Mouse (Mus musculus) liver, adult (tissue): ENCODE results near the gene Gm49387.

Experiments
- GATA4 ChIP-seq: IDR thresholded peaks from 2 replicates; pipeline ENCODE4 v1.6.1; 2014; ENCODE audit warnings: mild to moderate bottlenecking, low read length; ENCODE audit not compliant: insufficient replicate concordance

Gene Gm49387

DNA sequence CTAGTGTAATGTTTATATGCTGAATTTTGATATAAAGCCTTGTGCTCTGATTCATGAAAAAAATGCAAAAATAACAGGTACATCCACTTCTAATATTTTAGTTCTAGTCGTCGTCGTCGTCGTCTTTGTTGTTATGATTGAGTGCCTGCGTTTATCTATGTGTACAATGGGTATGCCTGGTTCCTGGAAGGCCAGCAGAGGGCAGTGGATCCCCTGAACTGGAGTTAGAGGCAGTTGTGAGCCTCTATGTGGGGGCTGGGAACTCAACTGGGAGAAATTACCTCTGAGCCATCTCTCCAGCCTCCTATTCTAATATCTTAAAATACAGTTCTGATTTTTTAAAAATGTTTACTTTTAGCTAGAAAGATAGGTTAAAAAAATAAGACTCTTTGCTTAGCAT, 35.2 kb downstream of the Gm49387 start:
- no peak for TF ChIP-seq GATA4

DNA sequence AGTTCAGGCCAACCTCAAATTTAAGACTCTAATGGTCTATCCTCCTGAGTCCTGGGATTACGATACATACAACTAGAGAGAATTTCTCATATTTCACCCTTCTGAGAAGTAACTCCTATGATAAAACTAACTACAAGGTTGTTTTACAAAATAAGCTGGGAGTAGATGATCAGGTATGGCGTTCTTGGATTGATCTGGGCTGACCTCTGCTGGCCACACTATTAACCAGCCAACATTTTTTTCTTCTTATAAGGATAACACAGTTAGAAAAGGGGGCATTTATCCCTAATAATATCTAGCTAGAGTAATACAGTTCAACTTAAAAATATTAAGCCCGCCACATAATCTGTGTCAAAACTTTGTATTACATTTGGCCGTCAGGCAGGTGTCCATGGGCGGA, 35.8 kb downstream of the Gm49387 start:
- TF ChIP-seq GATA4 = no peak

DNA sequence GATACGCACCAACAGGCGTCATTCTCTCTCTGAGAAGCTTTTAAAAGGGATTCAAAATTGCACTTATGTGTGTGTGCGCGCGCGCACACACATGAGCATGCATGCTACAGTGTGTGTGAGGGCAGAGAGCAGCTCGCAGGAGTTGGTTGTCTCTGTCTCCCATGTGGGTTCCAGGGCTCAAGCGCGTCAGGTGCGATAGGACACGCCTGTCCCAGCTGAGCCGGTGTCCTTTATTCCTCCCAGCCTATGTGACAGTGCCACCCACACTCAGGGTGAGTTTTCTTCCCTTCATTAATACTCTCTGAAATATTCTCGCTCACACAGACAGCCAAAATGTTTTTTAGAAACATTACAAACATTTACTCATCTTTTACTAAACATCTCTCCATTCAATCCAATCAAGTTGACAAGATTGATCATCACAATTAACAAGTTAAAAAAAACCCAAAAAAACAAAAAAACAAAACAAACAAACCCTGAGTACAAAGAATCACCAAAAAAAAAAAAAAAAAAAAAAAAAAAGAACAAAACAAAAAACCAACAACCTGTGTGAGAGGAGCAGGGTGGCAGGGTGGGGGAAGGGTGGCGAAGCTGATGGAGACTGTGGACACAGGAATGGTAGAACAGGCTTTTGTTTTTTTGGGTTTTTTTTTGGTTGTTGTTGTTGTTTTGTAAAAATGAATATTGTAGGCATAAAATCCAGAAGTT, 38.6 kb downstream of the Gm49387 start:
- no peak for TF ChIP-seq GATA4

DNA sequence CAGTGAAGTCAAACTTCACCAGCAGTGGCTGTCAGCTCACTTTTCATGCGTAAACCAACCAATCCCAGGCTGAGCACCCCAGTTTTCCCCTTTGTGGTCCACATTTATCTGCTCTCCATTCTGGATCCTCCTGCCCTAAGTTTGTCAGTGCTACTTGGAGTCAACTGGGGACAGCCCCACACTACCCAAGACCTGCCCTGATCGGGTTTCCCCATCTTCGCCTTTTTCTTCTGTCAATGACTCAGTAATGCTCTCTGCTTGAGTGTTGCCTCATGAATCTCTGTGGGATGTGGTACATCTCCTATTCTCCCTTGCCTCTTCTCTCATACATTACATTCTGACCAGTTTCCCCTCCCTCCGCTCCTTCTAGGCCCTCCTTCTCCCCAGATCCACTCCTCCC, 43.2 kb downstream of the Gm49387 start:
- TF ChIP-seq GATA4 = no peak

DNA sequence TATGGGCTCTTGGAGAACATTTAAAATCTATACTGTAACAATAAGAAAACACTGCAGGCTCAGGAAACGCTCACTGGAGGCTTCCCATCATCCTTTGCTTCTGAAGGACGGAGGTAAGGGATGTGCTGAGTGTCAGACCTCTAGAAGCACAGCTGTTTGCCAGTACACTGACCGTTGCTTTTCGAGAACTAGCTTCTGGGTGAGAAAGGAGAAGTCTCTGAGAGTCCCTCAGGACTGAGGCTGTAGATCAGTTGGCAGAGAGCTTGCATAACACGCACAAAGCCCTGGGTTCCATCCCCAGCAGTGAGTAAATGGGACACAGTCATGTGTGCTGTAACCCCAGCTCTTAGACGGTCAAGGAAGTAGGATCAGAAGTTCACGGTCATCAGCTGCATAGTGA, 44.3 kb downstream of the Gm49387 start:
- TF ChIP-seq GATA4 = no peak

DNA sequence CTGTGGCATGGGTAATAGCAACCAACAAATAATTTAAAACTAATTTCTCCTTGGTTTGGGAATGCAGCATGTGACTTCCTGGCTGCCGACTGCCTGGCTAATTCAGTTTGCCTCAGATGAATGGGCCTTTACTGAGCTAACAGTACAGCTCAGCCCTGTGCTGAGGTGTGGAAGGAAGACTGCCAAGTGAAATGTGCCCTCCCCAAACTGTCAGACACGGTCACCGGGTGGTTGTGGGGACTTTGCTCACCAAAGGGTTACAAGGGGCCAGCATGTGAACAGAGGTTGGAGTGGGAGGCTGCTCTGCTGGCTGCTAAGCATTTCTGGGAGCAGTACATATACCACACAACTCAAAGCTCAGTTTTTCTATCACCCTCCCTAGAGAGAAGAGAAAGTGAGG, 46.0 kb downstream of the Gm49387 start:
- no peak for TF ChIP-seq GATA4

DNA sequence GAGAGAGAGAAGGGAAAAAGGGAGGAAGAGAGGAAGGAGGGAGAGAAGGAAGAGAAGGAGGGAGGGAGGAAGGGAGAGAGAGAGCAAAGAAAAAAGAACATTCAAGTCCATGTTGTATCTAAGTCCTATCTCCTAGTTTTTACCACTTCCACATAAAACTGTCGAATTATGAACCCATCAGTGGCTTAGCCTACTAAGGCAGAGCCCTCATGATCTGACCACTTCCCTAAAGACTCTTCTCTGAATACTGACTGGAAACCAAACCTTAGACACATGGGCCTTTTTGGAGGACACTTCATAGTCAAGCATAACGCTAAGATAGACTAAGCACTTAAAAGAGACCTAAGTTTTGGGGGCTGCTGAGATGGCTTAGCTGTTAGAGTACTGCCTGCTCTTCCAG, 47.6 kb downstream of the Gm49387 start:
- TF ChIP-seq GATA4 = no peak

DNA sequence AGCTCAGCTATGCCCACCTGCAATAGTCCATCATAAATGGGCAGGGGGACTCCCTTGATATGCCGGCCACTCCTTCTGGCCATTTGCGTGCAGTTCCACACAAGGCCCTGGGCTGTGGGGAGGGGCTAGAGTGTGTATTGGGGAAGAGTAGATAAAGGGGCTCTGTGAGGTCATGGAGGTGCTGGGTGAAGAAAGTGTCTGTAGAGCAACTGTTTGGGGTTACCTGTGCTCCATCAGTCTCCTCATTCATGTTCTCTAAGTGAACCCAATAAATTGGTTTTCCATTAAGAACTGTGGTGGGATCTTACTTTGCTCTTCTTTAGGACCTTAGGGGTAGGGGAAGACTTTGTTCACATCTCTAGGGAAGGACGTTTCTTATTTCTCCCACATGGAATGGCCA, 49.4 kb downstream of the Gm49387 start, which contains the start of gene Colq:
Colq (minus strand) TSS at position 101 of the 400 bp plus-strand sequence.
- TF ChIP-seq GATA4 = no peak

DNA sequence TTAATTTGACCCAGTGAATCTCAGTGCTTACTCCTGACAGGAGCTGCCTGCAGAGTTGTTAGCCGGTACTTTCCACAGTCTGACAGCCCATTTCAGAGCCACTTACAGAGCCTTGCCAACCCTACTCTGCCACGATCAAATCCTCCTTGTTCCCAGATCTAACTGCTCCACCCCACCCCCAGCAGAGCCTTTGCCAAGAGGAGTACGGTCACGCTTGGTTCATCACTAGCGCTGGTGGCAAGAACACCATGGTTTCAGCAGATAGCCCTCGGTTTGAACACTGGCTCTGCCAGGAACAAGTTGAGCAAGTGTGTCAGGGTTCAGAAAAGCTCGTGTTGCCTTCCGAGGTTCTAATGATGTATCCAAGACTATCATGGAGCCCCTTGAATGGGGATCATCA, 54.2 kb downstream of the Gm49387 start:
- TF ChIP-seq GATA4 = no peak

DNA sequence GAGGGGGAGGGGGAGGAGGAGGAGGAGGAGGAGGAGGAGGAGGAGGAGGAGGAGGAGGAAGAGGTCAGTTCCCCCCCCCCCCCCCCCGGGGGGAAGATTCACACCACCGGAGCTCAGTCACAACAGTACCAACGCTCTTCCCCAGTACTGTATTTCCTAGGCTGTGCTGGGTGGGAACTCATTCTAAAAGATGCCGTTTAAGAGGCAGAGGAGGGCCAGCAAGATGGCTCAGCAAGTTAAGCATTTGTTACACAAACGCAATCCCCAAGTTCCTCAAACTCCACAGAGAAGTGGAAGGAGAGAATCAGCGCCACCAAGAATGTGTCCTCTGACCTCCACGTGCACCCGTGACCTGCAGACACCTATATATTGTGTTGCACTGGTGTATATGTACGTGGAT, 57.6 kb downstream of the Gm49387 start:
- TF ChIP-seq GATA4 = no peak

DNA sequence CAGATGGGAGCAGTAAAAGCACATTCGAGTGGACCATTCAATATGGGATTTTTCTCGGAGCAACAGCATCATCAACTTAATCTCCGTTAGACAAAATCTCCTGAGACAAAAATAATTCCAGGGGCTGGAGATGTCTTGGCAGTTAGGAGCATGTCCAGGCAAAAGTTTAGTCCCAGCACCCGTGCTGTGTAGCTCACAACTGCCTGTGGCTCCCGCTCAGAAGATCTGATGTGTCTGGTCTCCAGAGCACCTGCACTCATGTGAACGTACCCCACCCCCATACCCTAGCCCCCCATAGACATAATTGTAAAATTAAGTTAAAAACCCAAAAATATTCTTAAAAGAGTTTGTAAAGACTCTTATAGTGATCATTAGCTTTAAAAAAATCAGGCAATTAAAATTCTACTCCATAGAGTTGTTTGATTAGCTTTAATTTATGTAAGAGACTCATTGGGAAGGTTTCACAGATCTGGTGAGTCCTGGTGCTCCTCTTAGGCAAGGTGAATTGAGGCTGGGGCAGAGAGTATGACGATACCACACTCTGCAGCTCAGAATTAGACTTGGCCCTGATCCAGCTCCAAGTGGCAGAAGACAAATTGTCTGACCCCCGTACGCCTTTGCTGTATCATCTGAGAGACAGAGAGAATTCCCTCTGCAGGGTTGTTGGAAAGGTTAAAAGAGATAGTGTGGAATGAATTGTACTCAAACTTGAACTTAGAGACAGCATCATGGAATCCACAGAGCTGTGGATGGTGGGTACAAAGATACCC, 62.5 kb downstream of the Gm49387 start:
- no peak for TF ChIP-seq GATA4

DNA sequence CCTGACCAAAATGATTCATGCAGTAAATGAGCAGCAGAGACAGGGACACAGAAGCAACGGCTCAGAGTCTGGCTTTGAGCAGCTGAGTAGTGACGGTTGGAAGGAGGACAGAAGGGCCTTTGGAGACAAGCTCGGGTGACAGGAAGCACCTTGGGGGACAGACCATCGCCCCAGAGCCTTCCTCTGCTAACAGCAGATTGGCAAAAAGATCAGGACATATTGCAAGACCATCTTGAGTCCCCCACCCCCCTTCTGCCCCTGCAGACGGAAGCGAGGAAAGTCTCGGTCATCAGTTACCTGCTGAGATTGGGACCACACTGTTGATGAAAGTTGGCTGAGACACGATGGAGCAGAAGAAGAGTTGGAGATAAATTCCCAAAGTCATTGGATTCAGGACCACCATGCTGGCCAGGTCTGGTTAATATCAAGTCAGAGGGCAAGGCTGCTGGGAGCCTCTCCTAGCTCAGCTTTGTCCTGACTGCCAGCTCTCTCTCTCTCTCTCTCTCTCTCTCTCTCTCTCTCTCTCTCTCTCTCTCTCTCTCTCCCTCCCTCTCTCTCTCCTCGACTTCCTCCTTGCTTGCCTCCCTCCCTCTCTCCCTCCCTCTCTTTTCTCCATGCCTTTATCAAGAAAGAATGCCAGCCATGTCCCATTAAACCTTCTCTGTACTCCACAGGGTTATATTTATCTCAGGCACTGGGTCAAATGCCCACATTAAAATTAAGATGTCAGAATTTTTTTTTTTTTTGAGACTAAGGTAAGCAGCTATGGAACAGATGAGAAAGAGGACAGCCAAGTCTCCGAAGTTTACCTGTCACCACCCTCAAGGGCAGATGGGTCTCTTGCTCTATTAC, 63.6 kb downstream of the Gm49387 start:
- no peak for TF ChIP-seq GATA4

DNA sequence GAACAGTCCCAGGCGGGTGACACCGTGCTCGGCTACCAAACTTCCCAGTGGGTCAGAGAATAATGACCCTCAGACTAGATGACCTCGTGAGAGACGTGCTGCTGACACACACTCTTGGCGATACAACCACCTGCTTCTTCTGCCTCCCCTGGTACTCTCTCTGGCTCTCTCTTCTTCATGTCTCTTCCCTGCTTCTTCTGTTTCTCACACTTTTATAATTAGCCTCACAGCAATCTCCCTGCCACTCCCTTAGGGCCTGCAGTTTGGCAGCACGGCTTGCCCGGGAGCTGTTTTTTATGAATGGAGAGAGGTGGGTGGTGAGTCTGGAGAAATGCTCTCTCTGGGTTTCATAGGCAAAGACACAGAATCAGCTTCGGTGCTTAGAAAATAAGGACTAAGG, 64.8 kb downstream of the Gm49387 start:
- no peak for TF ChIP-seq GATA4

DNA sequence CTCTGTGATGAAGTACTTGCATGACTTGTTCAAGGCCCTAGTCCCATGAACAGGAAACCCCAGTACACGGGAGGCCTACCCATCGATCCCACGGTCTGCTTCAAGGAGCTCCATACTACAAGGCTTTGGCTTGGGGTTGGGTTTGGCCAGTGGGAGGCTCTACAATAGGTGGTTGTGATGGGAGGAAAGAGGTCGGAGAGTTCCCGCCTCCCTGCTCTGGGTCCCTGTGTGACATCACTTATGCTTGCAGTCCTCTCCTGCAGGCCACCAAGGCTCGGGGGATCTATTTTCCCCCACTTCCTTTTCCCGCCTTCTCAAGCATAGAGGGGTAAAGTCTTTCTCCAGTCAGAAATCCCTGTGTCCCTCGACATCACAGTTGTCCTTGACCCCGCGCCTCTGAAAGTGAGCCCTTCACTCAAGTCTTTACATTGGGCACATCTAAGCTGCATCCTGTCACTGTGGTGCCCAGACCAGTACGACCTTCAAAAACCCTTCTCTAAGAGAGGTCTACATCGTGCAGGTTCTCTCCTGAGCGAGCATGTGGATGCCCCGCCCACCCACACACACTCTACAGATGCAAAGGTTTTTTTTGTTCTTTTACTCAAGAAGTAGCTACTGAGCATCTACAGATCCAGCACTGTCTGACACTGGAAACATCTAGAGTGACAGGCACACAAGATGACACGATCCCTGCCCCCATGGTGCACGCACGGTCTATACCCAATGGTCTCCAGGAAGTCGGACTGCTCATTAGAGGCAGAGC, 65.6 kb downstream of the Gm49387 start:
- no peak for TF ChIP-seq GATA4

DNA sequence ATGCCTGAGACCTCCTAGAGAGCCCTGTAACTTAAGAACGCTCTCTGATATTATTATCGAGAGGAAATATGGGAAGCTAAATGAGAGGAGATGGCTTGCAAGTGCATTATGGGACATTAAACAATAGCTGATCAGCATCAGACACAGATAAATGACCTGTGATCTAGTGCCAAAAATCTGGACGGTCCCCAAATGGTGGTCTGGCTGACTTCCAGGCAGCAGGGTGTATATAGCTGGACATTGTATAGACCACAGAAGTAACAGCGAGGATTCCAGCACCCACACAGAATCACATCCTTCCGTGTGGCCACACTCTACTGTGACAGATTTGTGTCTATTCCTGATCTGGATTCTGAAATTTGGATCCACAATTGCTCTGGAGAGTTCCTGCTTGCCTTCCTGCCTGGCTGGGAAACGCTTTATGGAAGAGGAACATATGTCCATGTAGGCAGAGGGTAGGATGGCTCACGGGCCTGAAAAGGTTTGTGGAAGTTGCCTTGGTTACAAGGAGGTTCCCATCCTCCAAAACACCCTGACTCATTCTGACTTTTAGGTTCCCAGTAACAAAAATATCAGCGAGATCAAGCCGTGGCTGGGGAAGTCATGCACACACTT, 68.0 kb downstream of the Gm49387 start:
- TF ChIP-seq GATA4 = no peak

DNA sequence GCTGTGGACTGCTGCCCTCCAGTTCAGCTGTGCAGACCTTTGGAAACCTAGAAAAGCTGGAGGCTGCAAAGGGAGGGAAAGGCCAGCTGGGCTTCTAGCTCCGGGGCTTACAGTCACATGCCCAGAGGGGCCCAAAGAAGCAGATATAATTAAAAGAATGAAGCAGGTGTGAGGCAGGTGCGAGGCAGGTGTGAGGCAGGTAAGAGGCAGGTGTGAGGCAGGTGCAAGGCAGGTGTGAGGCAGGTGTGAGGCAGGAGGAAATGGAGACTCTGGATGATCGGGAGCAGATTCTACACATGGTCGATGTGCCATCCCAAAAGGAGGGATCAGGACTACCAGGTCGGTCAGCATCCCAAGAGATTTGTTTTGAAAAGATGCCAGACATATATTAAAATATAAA, 69.3 kb downstream of the Gm49387 start:
- no peak for TF ChIP-seq GATA4
